Mouse (Mus musculus) brain, embryonic 18.5 days (tissue): ENCODE results near the gene Ccdc88a.
"Not testable (repeated sequence)": the region's sequence is repeated elsewhere in the genome, so short reads cannot be mapped to it uniquely, and the experiment has no call there.

ENCODE experiments used
- DNase-seq: peaks from one replicate; pipeline ENCODE4 v3.0.0-alpha.2; 2012; ENCODE audit warnings: low read depth, low spot score

Gene Ccdc88a

DNA sequence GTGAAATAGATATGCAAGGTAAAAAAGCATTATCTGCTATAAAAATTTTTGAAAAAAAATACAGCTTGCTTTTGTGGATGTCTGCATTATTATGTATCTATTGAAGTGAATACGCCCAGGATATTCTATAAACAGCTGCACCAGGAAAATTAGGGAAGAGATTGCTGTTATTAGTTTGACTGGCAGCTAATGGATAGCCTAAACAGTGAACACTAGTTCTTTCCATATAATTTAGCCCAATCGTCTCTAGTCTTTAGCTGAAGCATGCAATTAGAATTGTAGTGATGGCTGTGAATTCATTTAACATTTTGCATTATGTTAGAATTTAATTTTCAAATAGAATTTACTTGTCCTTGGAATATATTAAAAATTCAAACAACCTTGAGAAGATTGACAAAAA lies 75.3 kb downstream of the Ccdc88a start:
- peak; percentile 10 for DNase-seq

DNA sequence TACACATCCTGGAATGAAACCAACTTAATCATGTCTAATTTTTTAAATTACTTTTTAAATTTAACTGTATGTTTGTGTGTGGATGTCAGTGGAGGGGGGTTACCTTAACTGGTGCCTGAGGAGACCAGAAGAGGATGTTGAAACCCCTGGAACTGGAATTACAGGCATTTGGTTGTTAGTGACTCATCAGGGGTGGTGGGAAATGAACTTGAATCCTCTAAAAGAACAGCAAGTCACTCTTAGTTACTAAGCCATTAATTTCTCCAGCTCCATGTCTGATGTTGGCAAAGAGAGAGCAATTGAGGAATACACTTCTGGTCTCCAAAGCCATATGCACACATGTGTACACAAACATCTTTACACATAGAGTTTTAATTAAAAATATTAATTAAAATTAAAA lies 101.2 kb downstream of the Ccdc88a start:
- no peak for DNase-seq

DNA sequence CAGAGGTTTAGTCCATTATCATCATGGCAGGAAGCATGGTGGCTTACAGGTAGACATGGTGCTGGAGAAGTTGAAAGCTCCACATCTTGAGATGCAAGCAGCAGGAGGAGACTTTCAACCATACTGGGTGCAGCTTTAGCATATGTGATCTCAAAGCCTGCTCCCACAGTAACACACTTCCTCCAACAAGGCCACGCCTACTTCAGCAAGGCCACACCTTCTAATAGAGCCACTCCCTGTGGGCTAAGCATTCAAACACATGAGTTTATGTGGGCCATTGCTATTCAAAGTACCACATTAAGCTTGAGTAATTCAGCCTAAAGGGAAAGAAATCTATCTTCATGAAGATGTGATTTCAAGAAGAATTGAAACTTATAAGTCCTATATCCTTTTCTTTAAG lies 119.7 kb downstream of the Ccdc88a start:
- DNase-seq = no peak

DNA sequence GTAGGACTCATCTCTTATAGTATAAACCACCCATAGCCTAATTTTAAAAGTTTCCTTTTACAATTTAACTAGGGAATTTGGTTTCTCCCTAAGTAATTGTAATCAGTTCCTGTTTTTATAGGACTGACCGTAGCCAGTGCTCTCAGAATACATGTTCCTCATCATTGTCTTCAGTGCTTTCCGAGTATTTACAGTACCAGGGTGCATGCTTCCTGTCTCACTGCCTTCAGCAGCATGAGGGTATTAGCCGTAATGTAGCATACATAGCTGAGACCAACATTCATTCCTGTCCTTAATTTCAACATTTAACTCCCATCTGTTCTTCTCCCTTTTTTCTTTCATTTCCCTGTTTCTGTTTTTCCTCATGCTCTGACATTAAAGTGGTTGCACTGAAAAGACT lies 123.5 kb downstream of the Ccdc88a start:
- DNase-seq = no peak

DNA sequence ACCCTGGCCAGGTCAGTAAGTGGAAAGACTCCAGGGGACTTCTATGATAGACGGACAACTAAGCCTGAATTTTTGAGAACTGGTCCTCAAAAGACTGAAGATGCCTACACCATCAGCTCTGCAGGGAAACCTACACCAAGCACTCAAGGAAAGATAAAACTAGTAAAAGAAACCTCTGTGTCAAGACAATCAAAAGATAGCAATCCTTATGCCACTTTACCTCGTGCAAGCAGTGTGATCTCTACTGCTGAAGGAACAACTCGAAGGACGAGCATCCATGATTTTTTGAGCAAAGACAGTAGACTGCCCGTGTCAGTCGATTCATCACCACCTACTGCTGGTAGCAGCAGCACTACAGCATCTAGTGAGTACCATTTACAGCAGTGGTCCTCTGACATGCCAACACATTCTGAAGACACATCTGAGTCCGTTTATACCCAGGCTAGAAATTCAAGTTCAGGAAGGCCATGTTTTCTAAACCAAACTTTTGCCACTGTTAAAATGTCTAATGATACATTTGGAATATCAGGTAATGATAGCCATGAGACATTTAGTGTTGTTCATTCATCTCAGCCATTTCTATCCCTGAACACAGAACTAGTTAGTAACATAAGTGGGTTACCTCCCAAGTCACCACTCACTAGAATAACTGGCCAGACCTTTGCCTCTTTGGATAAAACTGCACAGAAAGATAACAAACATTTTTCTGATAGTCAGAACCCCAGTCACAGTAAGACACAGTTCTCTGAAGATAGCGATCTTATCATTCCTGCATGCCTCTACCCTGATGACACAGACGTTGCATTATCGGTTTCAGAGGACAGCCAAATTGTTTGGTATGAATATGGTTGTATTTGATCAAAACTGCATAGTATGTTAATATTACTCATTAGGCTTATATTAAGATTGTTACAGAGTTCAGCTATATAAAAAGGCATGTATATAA lies 130.8 kb downstream of the Ccdc88a start:
- no peak for DNase-seq

- DNase-seq = no peak
Measured at GRCm38 (mm10) chr11:29504899-29505625, 131.6 kb downstream of the Ccdc88a start.

GRCm38 (mm10) chr11:29509421-29509820 lies 136.0 kb downstream of the Ccdc88a start:
- DNase-seq = no peak

DNA sequence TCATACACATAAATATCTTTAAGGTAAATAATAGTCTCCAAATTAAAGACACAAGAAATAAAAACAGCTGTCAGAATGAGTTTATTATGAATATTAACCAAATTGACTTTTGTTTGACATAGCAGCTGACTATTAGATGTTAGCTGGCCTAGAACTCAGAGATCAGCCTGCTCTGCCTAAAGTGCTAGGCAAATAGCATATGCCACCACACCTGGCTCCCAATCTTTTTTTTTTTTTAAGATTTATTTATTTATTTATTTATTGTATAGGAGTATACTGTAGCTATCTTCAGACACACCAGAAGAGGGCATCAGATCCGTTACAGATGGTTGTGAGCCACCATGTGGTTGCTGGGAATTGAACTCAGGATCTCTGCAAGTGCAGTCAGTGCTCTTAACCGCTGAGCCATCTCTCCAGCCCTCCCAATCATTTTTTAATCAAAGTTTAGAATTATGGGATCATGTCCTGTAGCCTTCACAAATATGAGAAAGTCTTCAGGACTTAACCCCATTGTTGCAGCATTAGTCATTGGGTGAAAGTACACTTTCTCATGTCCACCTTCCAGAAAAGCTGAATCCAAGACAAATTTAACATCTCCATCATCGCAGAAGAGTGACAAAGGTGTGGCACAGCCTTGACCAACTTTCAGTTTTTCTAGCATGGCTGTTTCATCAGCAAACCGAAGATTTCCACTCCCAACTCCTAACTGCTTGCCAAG lies 139.5 kb downstream of the Ccdc88a start:
- DNase-seq = no peak

GRCm38 (mm10) chr11:29514325-29514681 lies 140.8 kb downstream of the Ccdc88a start:
- DNase-seq = no peak

- peak; percentile 51 for DNase-seq
Measured at GRCm38 (mm10) chr11:29514682-29515412, 141.4 kb downstream of the Ccdc88a start, which contains the start of gene Prorsd1. Gene Prorsd1, minus strand, starts transcription at chr11:29515033.

DNA sequence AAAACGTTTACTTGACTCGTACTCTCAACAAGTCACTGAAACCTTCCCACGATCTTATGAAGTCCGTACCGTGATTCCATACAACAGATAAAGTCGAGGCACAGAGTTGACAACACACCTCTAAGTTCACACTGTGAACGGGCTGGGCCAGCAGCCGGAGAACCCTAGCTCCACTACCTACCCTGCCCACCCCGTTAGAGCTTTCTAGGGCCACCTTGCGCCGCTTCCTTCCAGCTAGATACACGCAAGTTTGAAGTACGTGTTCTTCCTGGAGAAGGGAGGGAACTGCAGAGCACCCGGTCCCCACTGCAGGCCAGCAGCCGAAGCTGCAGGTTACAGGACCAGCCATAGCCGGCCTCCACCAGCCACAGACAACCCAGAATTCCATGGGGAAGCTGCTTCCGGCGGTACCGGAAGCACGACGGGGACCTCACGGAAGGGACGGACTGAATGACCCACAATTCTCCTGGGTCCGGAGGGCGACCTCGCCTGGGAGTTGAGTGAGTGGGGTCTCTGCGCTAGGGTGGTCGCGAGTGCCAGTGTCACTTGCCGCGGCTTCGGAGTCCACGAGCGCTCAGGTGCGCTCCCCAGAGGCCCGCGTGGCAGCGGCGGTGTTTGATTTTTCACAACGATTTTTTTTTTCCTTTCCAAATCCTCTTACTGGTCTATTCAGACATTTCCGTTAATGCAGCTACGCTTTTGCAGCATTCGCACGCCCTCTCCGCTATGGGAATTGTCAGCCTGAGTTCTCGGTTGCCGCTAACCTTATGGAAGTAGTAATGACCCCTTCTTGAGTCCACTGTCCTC lies 152.7 kb downstream of the Ccdc88a start, which contains the start of gene Mtif2:
Gene Mtif2 (plus strand): TSS at position 421 of the 807 bp plus-strand sequence.
- peak; percentile 79 for DNase-seq

DNA sequence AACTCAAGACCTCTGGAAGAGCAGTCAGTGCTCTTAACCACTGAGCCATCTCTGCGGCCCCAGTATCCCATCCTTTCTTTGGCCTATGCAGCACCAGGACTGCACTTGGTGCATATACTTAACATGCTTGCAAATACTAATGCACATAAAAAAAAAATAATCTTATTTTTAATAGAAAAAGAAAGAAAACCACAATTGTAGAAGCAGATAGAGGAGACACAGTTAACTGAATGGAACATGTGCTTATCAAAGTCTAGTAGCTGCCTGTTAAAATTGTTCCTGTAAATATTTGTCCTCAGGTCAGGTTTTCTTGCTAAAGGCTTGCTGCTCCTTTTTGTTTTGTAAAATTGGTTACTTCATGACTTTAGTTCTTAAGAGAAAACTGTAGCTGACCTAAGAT lies 164.7 kb downstream of the Ccdc88a start:
- DNase-seq = no peak

DNA sequence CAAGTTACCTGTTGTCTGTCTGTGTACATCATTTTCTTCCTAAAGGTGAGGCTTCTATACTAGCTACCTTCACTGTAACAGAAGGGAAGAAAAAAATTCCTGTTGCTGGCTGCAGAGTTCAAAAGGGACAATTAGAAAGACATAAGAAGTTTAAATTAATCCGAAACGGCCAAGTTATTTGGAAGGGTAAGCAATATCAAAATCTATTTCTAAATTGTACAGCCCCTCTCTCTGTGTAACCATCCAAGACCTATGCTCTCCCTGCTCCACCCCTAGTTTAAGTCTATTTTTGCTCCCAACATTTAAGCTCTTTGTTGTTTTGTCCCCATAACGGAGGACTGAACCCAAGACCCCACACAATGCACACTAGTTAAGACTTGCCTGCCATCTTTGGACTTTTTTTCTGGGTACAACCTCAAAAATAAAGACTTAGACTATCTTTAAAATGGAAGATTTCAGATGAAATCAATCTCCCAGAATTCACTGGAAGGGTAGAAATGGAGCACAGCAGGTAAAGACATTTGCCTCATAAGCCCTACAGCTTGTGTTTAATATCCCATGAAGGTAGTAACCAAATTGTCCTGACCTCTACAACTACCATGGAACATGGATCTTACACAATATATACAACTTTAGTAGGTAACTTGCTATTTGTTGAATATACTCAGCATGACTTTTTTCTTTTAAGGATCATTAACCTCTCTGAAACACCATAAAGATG lies 170.9 kb downstream of the Ccdc88a start:
- DNase-seq = no peak

DNA sequence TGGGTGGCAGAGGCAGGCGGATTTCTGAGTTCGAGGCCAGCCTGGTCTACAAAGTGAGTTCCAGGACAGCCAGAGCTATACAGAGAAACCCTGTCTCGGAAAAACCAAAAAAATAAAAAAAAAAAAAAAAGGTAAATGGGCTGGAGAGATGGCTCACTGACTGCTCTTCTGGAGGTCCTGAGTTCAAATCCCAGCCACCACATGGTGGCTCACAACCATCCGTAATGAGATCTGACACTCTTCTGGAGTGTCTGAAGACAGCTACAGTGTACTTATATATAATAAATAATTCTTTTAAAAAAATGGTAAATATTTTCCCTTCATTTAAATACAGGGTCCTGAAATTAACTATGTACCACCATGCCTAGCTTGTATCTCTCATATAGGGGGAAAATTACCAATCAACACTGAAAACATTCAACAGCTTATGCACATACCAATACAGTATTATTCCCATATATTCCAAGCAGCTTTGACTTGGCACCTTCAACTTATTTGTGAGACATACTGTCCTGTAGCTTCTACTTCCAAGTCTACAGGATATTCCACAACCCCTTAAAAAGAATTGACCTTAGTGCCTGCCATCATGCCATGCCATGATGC lies 171.8 kb downstream of the Ccdc88a start:
- DNase-seq = not testable (repeated sequence)

DNA sequence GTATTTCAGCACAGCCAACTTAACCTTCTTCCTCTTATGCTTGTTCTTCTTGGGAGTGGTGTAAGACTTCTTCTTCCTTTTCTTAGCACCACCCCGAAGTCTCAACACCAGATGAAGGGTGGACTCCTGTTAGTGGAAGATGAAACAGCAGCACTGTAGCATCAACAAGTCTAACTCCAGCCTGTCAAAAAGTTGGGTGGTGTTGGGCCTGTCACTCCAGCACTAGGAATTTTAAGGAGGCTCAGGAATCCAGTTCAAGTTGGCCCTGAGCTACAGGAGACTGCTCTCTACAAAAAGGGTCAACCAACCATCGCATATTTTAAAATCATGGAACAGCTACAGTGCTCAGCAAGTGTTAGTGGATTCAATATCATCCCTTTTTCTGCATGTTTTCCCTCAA lies 172.8 kb downstream of the Ccdc88a start:
- DNase-seq = not testable (repeated sequence)

DNA sequence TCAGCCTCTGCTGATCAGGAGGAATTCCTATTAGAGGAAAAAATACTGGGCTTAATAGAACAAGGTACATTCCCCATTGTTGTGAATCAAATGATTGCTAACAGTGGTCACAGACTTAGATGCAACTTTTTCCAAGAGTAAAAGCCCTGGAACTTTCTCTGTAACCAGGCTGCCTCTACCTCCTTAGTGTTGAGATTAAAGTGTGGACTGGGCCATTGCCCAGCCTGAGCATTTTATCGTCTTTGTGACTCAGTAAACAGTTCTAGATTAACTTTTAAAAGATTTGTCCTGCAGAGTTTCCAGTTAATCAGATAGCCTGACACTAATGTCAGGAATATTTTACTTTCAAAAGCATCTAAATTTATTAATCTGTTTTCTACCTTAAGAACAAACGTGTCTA lies 173.3 kb downstream of the Ccdc88a start:
- no peak for DNase-seq

DNA sequence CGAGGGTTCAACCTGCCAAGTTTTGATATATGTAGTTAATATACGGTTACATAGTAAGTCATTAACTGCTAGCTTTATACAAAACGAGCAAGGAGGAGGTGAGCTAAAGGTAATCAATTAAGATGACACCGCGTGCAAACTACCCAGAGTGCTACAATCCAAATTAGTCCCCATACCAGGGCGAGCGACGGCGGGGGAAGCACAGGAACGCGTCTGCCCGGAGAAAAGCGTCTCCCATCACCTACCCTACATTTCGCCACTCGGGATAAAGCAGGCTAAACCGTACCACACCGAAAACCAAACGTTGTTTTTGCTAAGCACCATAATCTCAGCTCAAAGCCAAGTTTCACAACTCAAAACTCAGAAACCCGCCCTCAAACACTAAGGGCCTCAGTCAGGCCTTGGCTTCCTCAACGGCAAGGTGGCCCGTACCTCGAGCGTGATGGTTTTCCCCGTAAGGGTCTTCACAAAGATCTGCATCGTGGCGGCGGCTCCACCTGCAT lies 173.8 kb downstream of the Ccdc88a start:
- DNase-seq = no peak

DNA sequence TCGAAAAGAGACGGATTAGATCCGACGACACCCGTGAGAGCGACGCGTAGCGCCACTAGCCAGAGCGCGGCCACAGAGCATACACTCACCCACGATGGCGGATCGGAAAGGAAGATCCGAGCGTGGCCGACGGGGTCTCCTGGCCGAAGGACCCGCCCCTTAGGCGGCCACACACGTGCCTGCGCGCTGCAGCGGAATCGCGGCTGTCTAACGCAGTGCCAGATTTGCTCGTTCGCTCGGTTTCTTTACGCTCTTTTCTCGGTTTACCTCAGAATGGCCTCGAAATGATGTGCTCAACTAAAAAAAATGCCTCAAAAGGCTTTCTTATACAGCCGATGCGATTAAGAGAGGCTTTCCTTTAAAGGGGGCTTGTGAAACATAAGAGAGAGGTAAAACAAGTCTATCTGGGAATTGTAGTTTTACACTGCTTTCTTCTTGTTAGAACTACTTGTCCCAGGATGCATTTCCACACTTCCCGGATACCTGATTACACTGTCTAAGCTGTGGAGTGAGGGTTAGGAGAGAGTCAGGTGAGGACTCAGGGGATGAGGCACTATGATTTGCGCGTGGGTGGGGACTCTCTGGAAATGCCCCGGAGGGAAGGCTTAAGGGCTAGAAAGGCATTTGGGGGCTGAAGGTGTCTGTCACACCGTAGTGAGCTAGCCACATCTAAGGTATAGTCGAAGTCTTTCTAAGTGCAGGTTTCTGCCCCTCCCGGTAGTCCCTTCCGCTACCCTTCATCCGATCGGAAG lies 174.5 kb downstream of the Ccdc88a start, which contains the start of the genes Clhc1 and Rps27a:
Gene Clhc1 (plus strand): TSS at position 199 of the 752 bp plus-strand sequence.
Gene Rps27a (minus strand): TSS at position 358 of the 752 bp plus-strand sequence.
- DNase-seq = peak; percentile 89
